In the genomic region with DNA sequence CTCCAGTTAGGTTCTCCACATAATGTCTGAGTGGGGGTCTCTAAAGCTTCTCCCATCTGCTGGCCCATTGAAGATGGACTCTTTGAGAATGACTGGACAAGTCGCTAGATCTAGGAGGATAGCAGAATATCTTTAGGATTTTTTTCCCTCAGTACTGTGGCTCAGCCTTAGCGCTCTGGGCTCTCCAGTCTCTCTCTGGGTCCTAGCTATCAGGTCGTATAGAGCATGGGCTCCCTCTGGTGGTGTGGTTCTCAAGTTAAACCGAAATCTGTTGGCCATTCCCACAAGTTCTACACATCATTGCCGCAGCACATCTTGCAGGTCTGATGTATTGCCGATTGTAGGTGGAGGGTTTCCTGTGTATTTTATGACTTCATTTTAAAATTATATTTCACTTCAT, we compare ENCODE assay signal across 8 mouse cellular contexts.
DNase-seq lines count a peak whose midpoint lies in the region; ATAC-seq and TF ChIP-seq lines count a peak whose summit lies in the region.

No protein-coding gene starts in this region.

- DNase-seq in hindbrain, embryonic 10.5 days (ENCODE audit: low spot score) = peak; percentile 79
- peak; percentile 40 to 68 for DNase-seq in cerebellum, postnatal 4 days (ENCODE audit: low spot score in 2 of 2)
- peak; percentile 54 to 59 for DNase-seq in gastrocnemius, adult 8-10 months (ENCODE audit: low spot score in 2 of 2)
- DNase-seq in left cerebral cortex, postnatal 14 days (ENCODE audit: low spot score in 2 of 2) = peak; percentile 87 to 88
- DNase-seq in spleen, adult 2 months (ENCODE audit: low read depth in 1 of 2, low spot score in 2 of 2) = peak; percentile 70 to 73

- TF ChIP-seq CTCF in intestine, postnatal 0 days (IDR thresholded peaks at IDR 0.05; ENCODE audit: low read depth) = peak; percentile 92
- peak; percentile 30; the same call in 1 of the 2 replicates for TF ChIP-seq CTCF in spleen, adult 2 months (IDR thresholded peaks at IDR 0.05; ENCODE audit: extremely low read depth, insufficient read depth, insufficient read length, insufficient replicate concordance)

- H3K27ac ChIP-seq in hindbrain, embryonic 10.5 days = no peak overlapping the region
- no peak overlapping the region for H3K27ac ChIP-seq in hindbrain, embryonic 13.5 days
- no peak overlapping the region for H3K27ac ChIP-seq in intestine, postnatal 0 days (ENCODE audit: low read depth, low read length)
- no peak overlapping the region for H3K27ac ChIP-seq in midbrain, embryonic 16.5 days (ENCODE audit: low read length)
- no peak overlapping the region for H3K27ac ChIP-seq in spleen, adult 2 months (ENCODE audit: insufficient read depth, low read length)

- no peak overlapping the region for H3K9ac ChIP-seq in hindbrain, embryonic 13.5 days
- H3K9ac ChIP-seq in intestine, postnatal 0 days (ENCODE audit: low read depth, low read length) = no peak overlapping the region
- no peak overlapping the region for H3K9ac ChIP-seq in midbrain, embryonic 16.5 days (ENCODE audit: low read depth, low read length)

- no peak overlapping the region for H3K4me2 ChIP-seq in hindbrain, embryonic 13.5 days
- no peak overlapping the region for H3K4me2 ChIP-seq in intestine, postnatal 0 days (replicated peaks; ENCODE audit: low read depth)
- no peak overlapping the region for H3K4me2 ChIP-seq in midbrain, embryonic 16.5 days (ENCODE audit: low read length)

- WGBS in hindbrain, embryonic 10.5 days = 38% methylated on average over 6 of the region's 6 CpGs
- WGBS in hindbrain, embryonic 13.5 days = 45% methylated on average over 6 of the region's 6 CpGs
- WGBS in intestine, postnatal 0 days = 23% methylated on average over 6 of the region's 6 CpGs
- 39% methylated on average over 6 of the region's 6 CpGs for WGBS in midbrain, embryonic 16.5 days
- 16% methylated on average over 6 of the region's 6 CpGs for WGBS in spleen, adult 2 months

- no peak overlapping the region for H3K4me3 ChIP-seq in hindbrain, embryonic 10.5 days
- H3K4me3 ChIP-seq in hindbrain, embryonic 13.5 days = no peak overlapping the region
- no peak overlapping the region for H3K4me3 ChIP-seq in intestine, postnatal 0 days (ENCODE audit: low read depth, low read length)
- H3K4me3 ChIP-seq in midbrain, embryonic 16.5 days (ENCODE audit: low read depth, low read length) = no peak overlapping the region
- no peak overlapping the region for H3K4me3 ChIP-seq in spleen, adult 2 months (ENCODE audit: extremely low read depth, insufficient read depth, insufficient read length)

- H3K27me3 ChIP-seq in hindbrain, embryonic 10.5 days (ENCODE audit: insufficient read depth, poor library complexity, severe bottlenecking) = no peaks in the 10 kb centered on the region
- no peaks in the 10 kb centered on the region for H3K27me3 ChIP-seq in hindbrain, embryonic 13.5 days
- no peaks in the 10 kb centered on the region for H3K27me3 ChIP-seq in intestine, postnatal 0 days (replicated peaks; ENCODE audit: control insufficient read depth, insufficient read depth, low read length)
- no peaks in the 10 kb centered on the region for H3K27me3 ChIP-seq in midbrain, embryonic 16.5 days (ENCODE audit: control insufficient read depth, insufficient read depth, low read depth, low read length)
- H3K27me3 ChIP-seq in spleen, adult 2 months (ENCODE audit: control insufficient read depth, insufficient read depth, low read length) = no peaks in the 10 kb centered on the region

- no peak for TF ChIP-seq POLR2A in spleen, adult 2 months (IDR thresholded peaks at IDR 0.05; ENCODE audit: low read depth, low read length)

- H3K4me1 ChIP-seq in hindbrain, embryonic 10.5 days (replicated peaks) = no peaks in the 10 kb centered on the region
- peaks cover 17% of the 10 kb centered on the region for H3K4me1 ChIP-seq in hindbrain, embryonic 13.5 days (replicated peaks)
- H3K4me1 ChIP-seq in intestine, postnatal 0 days (replicated peaks; ENCODE audit: control insufficient read depth, insufficient read depth, low read length) = no peaks in the 10 kb centered on the region
- H3K4me1 ChIP-seq in midbrain, embryonic 16.5 days (ENCODE audit: control insufficient read depth, insufficient read depth, low read length) = peaks cover 3% of the 10 kb centered on the region; the same call in 1 of the 2 replicates
- peaks cover 4% of the 10 kb centered on the region; the same call in 1 of the 2 replicates for H3K4me1 ChIP-seq in spleen, adult 2 months (ENCODE audit: control insufficient read depth, insufficient read depth, insufficient read length)

- H3K9me3 ChIP-seq in hindbrain, embryonic 10.5 days = no peaks in the 10 kb centered on the region
- no peaks in the 10 kb centered on the region for H3K9me3 ChIP-seq in hindbrain, embryonic 13.5 days
- H3K9me3 ChIP-seq in intestine, postnatal 0 days (ENCODE audit: control insufficient read depth) = no peaks in the 10 kb centered on the region
- H3K9me3 ChIP-seq in midbrain, embryonic 16.5 days (replicated peaks; ENCODE audit: control insufficient read depth, low read length, poor library complexity, severe bottlenecking) = no peaks in the 10 kb centered on the region

- intact Hi-C loops in left cerebral cortex, postnatal 14 days (cut with DNase I) = loop anchor here (2.0 kb wide), 2 partner anchors 205 to 319 kb away; no protein-coding TSS in a partner anchor

- ATAC-seq in hindbrain, embryonic 13.5 days (ENCODE audit: low FRiP score) = no peak
- peak; percentile 36; the same call in 1 of the 2 replicates for ATAC-seq in intestine, postnatal 0 days
- peak; percentile 63; the same call in 1 of the 2 replicates for ATAC-seq in midbrain, embryonic 16.5 days

- no peaks in the 10 kb centered on the region for H3K36me3 ChIP-seq in hindbrain, embryonic 10.5 days
- no peaks in the 10 kb centered on the region for H3K36me3 ChIP-seq in hindbrain, embryonic 13.5 days
- no peaks in the 10 kb centered on the region for H3K36me3 ChIP-seq in intestine, postnatal 0 days (ENCODE audit: control insufficient read depth, insufficient read depth)
- no peaks in the 10 kb centered on the region for H3K36me3 ChIP-seq in midbrain, embryonic 16.5 days (ENCODE audit: control insufficient read depth, insufficient read depth, low read length)
- no peaks in the 10 kb centered on the region for H3K36me3 ChIP-seq in spleen, adult 2 months (ENCODE audit: control insufficient read depth, insufficient read depth, low read length)
